Mouse (Mus musculus) midbrain, embryonic 13.5 days (tissue): ENCODE results near the gene Gm5591. TPM values are rescaled to one million over a fixed set of nuclear protein-coding genes. Genes with fewer than 3 reads are reported as not detected.
"Not testable (repeated sequence)": the region's sequence is repeated elsewhere in the genome, so short reads cannot be mapped to it uniquely, and the experiment has no call there.

Experiments used
- ATAC-seq: fragments of 200-750 bp; cut with Nextera tagmentation; 2 replicates; pipeline ENCODE4 v1.8.0; 2017; ENCODE audit warnings: mild to moderate bottlenecking, moderate TSS enrichment, moderate library complexity
- H3K27ac ChIP-seq: fragments of 300-500 bp; sonication (generic); 2 replicates; pipeline ENCODE4 v1.5.1; 2015; ENCODE audit warnings: inconsistent platforms, mild to moderate bottlenecking, moderate library complexity
- H3K27me3 ChIP-seq: fragments of 300-500 bp; sonication (generic); 2 replicates; pipeline ENCODE4 v1.6.1; 2015; ENCODE audit warnings: mild to moderate bottlenecking, inconsistent platforms
- H3K36me3 ChIP-seq: fragments of 300-500 bp; sonication (generic); 2 replicates; pipeline ENCODE4 v1.6.1; 2015; ENCODE audit warnings: mild to moderate bottlenecking, inconsistent platforms
- H3K4me1 ChIP-seq: fragments of 300-500 bp; sonication (generic); replicated peaks from 2 replicates; pipeline ENCODE4 v1.6.1; 2015; ENCODE audit warnings: inconsistent platforms
- H3K4me2 ChIP-seq: fragments of 300-500 bp; sonication (generic); replicated peaks from 2 replicates; pipeline ENCODE4 v1.6.1; 2015; ENCODE audit warnings: moderate library complexity, mild to moderate bottlenecking, inconsistent platforms
- H3K4me3 ChIP-seq: fragments of 300-500 bp; sonication (generic); replicated peaks from 2 replicates; pipeline ENCODE4 v1.5.1; 2015; ENCODE audit warnings: mild to moderate bottlenecking, inconsistent platforms
- H3K9ac ChIP-seq: fragments of 300-500 bp; sonication (generic); replicated peaks from 2 replicates; pipeline ENCODE4 v1.6.1; 2015; ENCODE audit warnings: mild to moderate bottlenecking, inconsistent platforms
- H3K9me3 ChIP-seq: fragments of 300-500 bp; sonication (generic); 2 replicates; pipeline ENCODE4 v1.6.1; 2016; ENCODE audit warnings: mild to moderate bottlenecking, inconsistent platforms
- WGBS: fragments of 180-500 bp; shearing (Covaris S2); methylation state at CpG from one replicate; pipeline ENCODE4 v1.1.7; 2015; 5-methylcytosine and 5-hydroxymethylcytosine counted together
- polyA plus RNA-seq: library from polyadenylated mRNA; unstranded; fragments of >200 nt; fragmentation: Nextera tagmentation; extraction: Ambion mirVana; gene quantifications from 2 replicates; pipeline ENCODE4 v1.2.1, GENCODE M21; 2015

Gm5591 gene
- polyA plus RNA-seq = not detected in 2 replicates

DNA sequence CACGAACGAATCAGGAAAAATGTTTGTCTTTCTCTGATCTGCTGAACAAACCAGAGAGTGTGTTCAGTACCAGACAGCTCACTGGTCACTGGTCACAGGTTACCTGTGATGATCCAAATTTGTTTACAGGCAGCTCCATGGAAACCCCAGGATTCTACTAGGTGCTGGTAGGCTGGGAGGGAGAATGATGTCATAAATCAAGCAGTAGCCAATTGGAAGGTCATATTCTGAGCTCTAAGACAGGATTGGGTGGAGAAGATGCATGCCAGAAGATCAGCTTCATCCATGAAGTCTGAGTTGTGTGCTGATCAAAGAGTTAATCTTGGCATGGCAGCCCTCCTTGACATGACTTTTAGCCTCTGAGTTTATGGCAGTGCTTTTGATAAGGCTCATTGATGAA, at the start of gene Gm5591:
Gene Gm5591 (minus strand): TSS at position 101 of the 400 bp plus-strand sequence.
- not testable (repeated sequence) for H3K27me3 ChIP-seq, H3K4me2 ChIP-seq, H3K9ac ChIP-seq, H3K36me3 ChIP-seq, H3K4me3 ChIP-seq, H3K4me1 ChIP-seq, H3K27ac ChIP-seq, ATAC-seq, H3K9me3 ChIP-seq
- WGBS = 72% methylated on average over 2 of the region's 2 CpGs

DNA sequence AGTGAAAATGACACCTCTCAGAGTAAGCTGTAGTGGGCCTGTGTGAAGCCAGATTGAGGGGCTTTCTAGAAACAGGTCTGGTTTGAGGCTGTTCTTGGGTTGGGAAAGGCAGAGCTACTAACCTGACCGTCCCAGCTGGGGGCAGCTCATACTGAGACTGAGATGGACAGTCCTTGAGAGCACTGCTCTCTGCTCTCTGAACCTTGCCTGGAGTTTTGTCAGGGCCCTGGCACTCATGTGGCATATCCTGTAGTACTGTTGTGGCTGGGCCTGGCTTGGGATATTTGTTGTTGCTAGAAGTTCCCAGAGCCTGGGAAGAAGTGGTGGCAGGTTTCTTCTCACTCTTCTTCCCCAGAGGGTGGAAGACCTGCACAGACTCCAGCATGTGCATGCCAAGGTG, 39.5 kb downstream of the Gm5591 start:
- not testable (repeated sequence) for H3K4me2 ChIP-seq, H3K4me1 ChIP-seq, H3K27me3 ChIP-seq, H3K9ac ChIP-seq, H3K36me3 ChIP-seq, H3K4me3 ChIP-seq, H3K9me3 ChIP-seq, H3K27ac ChIP-seq, ATAC-seq
- WGBS = 88% methylated on average over 1 of the region's 1 CpGs
